ENCODE assay signal across 8 mouse cellular contexts in the genomic region with DNA sequence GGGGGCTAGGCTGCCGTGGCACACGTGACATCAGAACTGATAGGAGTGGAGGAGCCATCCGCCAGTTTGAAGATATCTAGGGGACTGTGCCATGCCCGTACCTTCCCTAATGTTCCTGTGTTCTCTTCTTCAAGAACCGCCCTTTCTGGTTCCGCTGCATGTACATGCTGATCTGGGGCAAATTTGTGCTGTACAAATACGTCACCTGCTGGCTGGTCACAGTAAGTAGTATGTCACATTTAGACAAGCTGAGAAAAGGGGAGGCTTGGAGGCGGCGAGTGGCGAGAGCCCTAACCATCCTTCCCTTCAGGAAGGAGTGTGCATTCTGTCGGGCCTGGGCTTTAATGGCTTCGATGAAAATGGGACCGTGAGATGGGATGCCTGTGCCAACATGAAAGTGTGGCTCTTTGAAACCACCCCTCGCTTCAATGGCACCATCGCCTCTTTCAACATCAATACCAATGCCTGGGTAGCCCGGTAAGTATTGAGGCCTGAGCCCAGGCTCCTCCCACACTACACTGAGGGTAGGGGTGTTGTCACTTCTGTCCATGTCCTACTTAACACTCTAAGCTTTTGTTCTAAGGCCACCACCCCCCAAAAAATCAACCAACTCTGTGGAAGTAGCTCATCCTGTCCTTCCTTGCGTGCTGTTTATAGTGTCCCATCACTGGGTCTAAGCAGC. TPM values are rescaled to one million over a fixed set of nuclear protein-coding genes. Genes with fewer than 3 reads are reported as not detected.
A peak's percentile ranks its signal among the peaks of the same experiment; 100 is the strongest.
DNase-seq lines count a peak whose midpoint lies in the region; ATAC-seq and TF ChIP-seq lines count a peak whose summit lies in the region.
"Had no signal": no experiment of that assay in that cellular context is flagged by ENCODE, and none has a peak within 500 bp of the region (broad histone marks: within the 10 kb centered on the region; RNA-seq: fewer than 3 reads in every experiment).

No protein-coding gene starts in this region.

- H3K4me3 ChIP-seq in kidney, postnatal 0 days (replicated peaks; ENCODE audit: low read depth, low read length), result no peak overlapping the region
- H3K4me3 ChIP-seq: embryonic facial prominence, embryonic 13.5 days had no signal

- no peak for DNase-seq in kidney, postnatal 0 days (ENCODE audit: low spot score)
- no peak for DNase-seq in kidney, adult 18-20 months
- peak; percentile 48 for DNase-seq in R1 (ENCODE audit: low read depth, low spot score)
- DNase-seq in urinary bladder, postnatal 14 days (ENCODE audit: low spot score), result no peak
- DNase-seq in thymus, adult 18-20 months, result no peak

- no peak overlapping the region for H3K9ac ChIP-seq in kidney, postnatal 0 days (ENCODE audit: low read depth, low read length)
- H3K9ac ChIP-seq: embryonic facial prominence, embryonic 13.5 days had no signal

- no peaks in the 10 kb centered on the region for H3K27me3 ChIP-seq in kidney, postnatal 0 days (ENCODE audit: insufficient read depth, low read length)
- H3K27me3 ChIP-seq: embryonic facial prominence, embryonic 13.5 days had no signal

- peaks cover 55% of the 10 kb centered on the region for H3K36me3 ChIP-seq in kidney, postnatal 0 days (ENCODE audit: insufficient read depth, low read length)

- no peaks in the 10 kb centered on the region for H3K9me3 ChIP-seq in kidney, postnatal 0 days (replicated peaks; ENCODE audit: low read length)
- H3K9me3 ChIP-seq: embryonic facial prominence, embryonic 13.5 days had no signal

- WGBS in kidney, postnatal 0 days, result 94% methylated on average over 17 of the region's 17 CpGs

- no peak overlapping the region for H3K4me2 ChIP-seq in kidney, postnatal 0 days (ENCODE audit: low read length)
- H3K4me2 ChIP-seq: embryonic facial prominence, embryonic 13.5 days had no signal

- H3K27ac ChIP-seq in kidney, postnatal 0 days, result no peak overlapping the region; the same call in 1 of the 2 replicates
- H3K27ac ChIP-seq: embryonic facial prominence, embryonic 13.5 days had no signal

- H3K4me1 ChIP-seq in kidney, postnatal 0 days (replicated peaks; ENCODE audit: insufficient read depth, low read length), result 0 out of 2 replicates have a peak, but pooled peaks cover 10% of the 10 kb centered on the region

- peak; percentile 19; the same call in 1 of the 2 replicates for TF ChIP-seq CTCF in kidney, postnatal 0 days (IDR thresholded peaks at IDR 0.05; ENCODE audit: low read depth)

- ATAC-seq in kidney, postnatal 0 days (replicated peaks; ENCODE audit: low FRiP score, low read depth), result no peak
- ATAC-seq in erythroblast, adult 5-6 weeks (replicated peaks; ENCODE audit: low FRiP score, poor library complexity, severe bottlenecking), result peak; percentile 34; the same call in 1 of the 2 replicates
- 0 out of 2 replicates have a peak, but pooled peaks have one; percentile 18 for ATAC-seq in megakaryocyte progenitor cell, adult 5-6 weeks (replicated peaks; ENCODE audit: poor library complexity)

RNA-seq across cellular contexts. Expression of a gene that starts 9.7 kb away (rescaled TPM):
- 166 and 183 TPM in 2 replicates for polyA plus RNA-seq in kidney, postnatal 0 days (2015; fragmentation: Nextera tagmentation; extraction: Ambion mirVana)
- 65.1 and 66.0 TPM in 2 replicates for total RNA-seq in erythroblast, adult 5-6 weeks (2015; ENCODE audit: low replicate concordance)
- total RNA-seq in erythroblast, adult 5-6 weeks (2017; ENCODE audit: low replicate concordance), result 35.8 and 37.2 TPM in 2 replicates
- 204 and 205 TPM in 2 replicates for total RNA-seq in megakaryocyte progenitor cell, adult 5-6 weeks (2015)
- total RNA-seq in megakaryocyte progenitor cell, adult 5-6 weeks (2017), result 304 and 317 TPM in 2 replicates

RNA-seq across cellular contexts. Expression of a gene that starts 9.9 kb away (rescaled TPM):
- 404 and 411 TPM in 2 replicates for polyA plus RNA-seq in kidney, postnatal 0 days (2015; fragmentation: Nextera tagmentation; extraction: Ambion mirVana)
- 44.2 and 79.4 TPM in 2 replicates for total RNA-seq in erythroblast, adult 5-6 weeks (2015; ENCODE audit: low replicate concordance)
- total RNA-seq in erythroblast, adult 5-6 weeks (2017; ENCODE audit: low replicate concordance), result 70.3 and 70.7 TPM in 2 replicates
- total RNA-seq in megakaryocyte progenitor cell, adult 5-6 weeks (2015), result 229 and 271 TPM in 2 replicates
- 335 and 374 TPM in 2 replicates for total RNA-seq in megakaryocyte progenitor cell, adult 5-6 weeks (2017)

RNA-seq across cellular contexts. Expression of a gene that starts 36.3 kb away (rescaled TPM):
- polyA plus RNA-seq in kidney, postnatal 0 days (2015; fragmentation: Nextera tagmentation; extraction: Ambion mirVana), result 13.0 and 13.6 TPM in 2 replicates
- 57.8 and 60.2 TPM in 2 replicates for total RNA-seq in erythroblast, adult 5-6 weeks (2015; ENCODE audit: low replicate concordance)
- total RNA-seq in erythroblast, adult 5-6 weeks (2017; ENCODE audit: low replicate concordance), result 142 and 156 TPM in 2 replicates
- total RNA-seq in megakaryocyte progenitor cell, adult 5-6 weeks (2015), result 115 and 121 TPM in 2 replicates
- 398 and 466 TPM in 2 replicates for total RNA-seq in megakaryocyte progenitor cell, adult 5-6 weeks (2017)

RNA-seq across cellular contexts. Expression of a gene that starts 38.9 kb away (rescaled TPM):
- 549 and 600 TPM in 2 replicates for polyA plus RNA-seq in kidney, postnatal 0 days (2015; fragmentation: Nextera tagmentation; extraction: Ambion mirVana)
- 33.6 and 64.9 TPM in 2 replicates for total RNA-seq in erythroblast, adult 5-6 weeks (2015; ENCODE audit: low replicate concordance)
- total RNA-seq in erythroblast, adult 5-6 weeks (2017; ENCODE audit: low replicate concordance), result 7.5 and 16.9 TPM in 2 replicates
- 171 and 179 TPM in 2 replicates for total RNA-seq in megakaryocyte progenitor cell, adult 5-6 weeks (2015)
- 99.5 and 133 TPM in 2 replicates for total RNA-seq in megakaryocyte progenitor cell, adult 5-6 weeks (2017)

RNA-seq across cellular contexts. Expression of a gene that starts 39.4 kb away (rescaled TPM):
- polyA plus RNA-seq in kidney, postnatal 0 days (2015; fragmentation: Nextera tagmentation; extraction: Ambion mirVana), result 90.6 and 93.4 TPM in 2 replicates
- 118 and 141 TPM in 2 replicates for total RNA-seq in erythroblast, adult 5-6 weeks (2015; ENCODE audit: low replicate concordance)
- total RNA-seq in erythroblast, adult 5-6 weeks (2017; ENCODE audit: low replicate concordance), result 81.5 and 135 TPM in 2 replicates
- 38.4 and 40.7 TPM in 2 replicates for total RNA-seq in megakaryocyte progenitor cell, adult 5-6 weeks (2015)
- total RNA-seq in megakaryocyte progenitor cell, adult 5-6 weeks (2017), result 27.8 and 28.8 TPM in 2 replicates
